Mouse (Mus musculus) yolk sac, embryonic 10.5 days (tissue): ENCODE data around the gene Kdm6a.

Experiments used
- DNase-seq: peaks from one replicate; pipeline ENCODE4 v3.0.0-alpha.2; 2017; ENCODE audit warnings: low spot score

Gene Kdm6a

GRCm38 (mm10) chrX:18162192-18162857 is at the start of gene Kdm6a:
Gene Kdm6a, plus strand, starts transcription at chrX:18162575.
- DNase-seq = peak; percentile 98

GRCm38 (mm10) chrX:18145557-18145956 is 16.8 kb upstream of the Kdm6a start, which contains the start of gene Dusp21:
Gene Dusp21, plus strand, starts transcription at chrX:18145857.
- DNase-seq = no peak

GRCm38 (mm10) chrX:18160734-18161442 is 1.5 kb upstream of the Kdm6a start:
- no peak for DNase-seq

- DNase-seq = no peak
Measured at GRCm38 (mm10) chrX:18161796-18162191, 581 bp upstream of the Kdm6a start.

- DNase-seq = peak; percentile 58
Measured at GRCm38 (mm10) chrX:18162861-18163731, 721 bp downstream of the Kdm6a start.

- peak; percentile 38 for DNase-seq
Measured at GRCm38 (mm10) chrX:18163917-18164624, 1.7 kb downstream of the Kdm6a start.

- no peak for DNase-seq
Measured at GRCm38 (mm10) chrX:18165121-18165520, 2.7 kb downstream of the Kdm6a start.

- DNase-seq = no peak
Measured at GRCm38 (mm10) chrX:18166961-18167360, 4.6 kb downstream of the Kdm6a start.

- no peak for DNase-seq
Measured at GRCm38 (mm10) chrX:18168940-18169339, 6.6 kb downstream of the Kdm6a start.

- no peak for DNase-seq
Measured at GRCm38 (mm10) chrX:18174831-18175230, 12.5 kb downstream of the Kdm6a start.

GRCm38 (mm10) chrX:18177803-18178202 is 15.4 kb downstream of the Kdm6a start:
- DNase-seq = no peak

- no peak for DNase-seq
Measured at GRCm38 (mm10) chrX:18179492-18179891, 17.1 kb downstream of the Kdm6a start.

- DNase-seq = no peak
Measured at GRCm38 (mm10) chrX:18187203-18187602, 24.8 kb downstream of the Kdm6a start.

GRCm38 (mm10) chrX:18188293-18188692 is 25.9 kb downstream of the Kdm6a start:
- DNase-seq = no peak

GRCm38 (mm10) chrX:18239572-18239971 is 77.2 kb downstream of the Kdm6a start:
- no peak for DNase-seq

GRCm38 (mm10) chrX:18250621-18251020 is 88.2 kb downstream of the Kdm6a start:
- DNase-seq = no peak

- peak; percentile 14 for DNase-seq
Measured at GRCm38 (mm10) chrX:18254767-18255166, 92.4 kb downstream of the Kdm6a start.

- DNase-seq = no peak
Measured at GRCm38 (mm10) chrX:18258238-18258809, 95.9 kb downstream of the Kdm6a start.

GRCm38 (mm10) chrX:18278561-18278960 is 116.2 kb downstream of the Kdm6a start:
- no peak for DNase-seq

GRCm38 (mm10) chrX:18280134-18280533 is 117.8 kb downstream of the Kdm6a start:
- DNase-seq = no peak
